9 mouse cellular contexts compared by ENCODE assay signal in genomic region chr7:110237451-110237836, GRCm38 (mm10). TPM values are rescaled to one million over a fixed set of nuclear protein-coding genes. Genes with fewer than 3 reads are reported as not detected.
DNase-seq lines count a peak whose midpoint lies in the region; ATAC-seq lines count a peak whose summit lies in the region.
"Had no signal": no experiment of that assay in that cellular context is flagged by ENCODE, and none has a peak within 500 bp of the region (broad histone marks: within the 10 kb centered on the region; RNA-seq: fewer than 3 reads in every experiment).

No protein-coding gene starts in this region.

- peak; percentile 19 to 50 for DNase-seq in heart, adult 9 months (ENCODE audit: low spot score in 2 of 2)
- no peak for DNase-seq in heart, postnatal 36 days
- no peak for DNase-seq in heart, embryonic 10.5 days (ENCODE audit: low spot score)
- DNase-seq in lung, postnatal 25 days (ENCODE audit: low spot score) = peak; percentile 59
- DNase-seq in adrenal gland, postnatal 25 days = no peak
- DNase-seq in layer of hippocampus, postnatal 10 days (ENCODE audit: low spot score in 2 of 2) = no peak
- no peak for DNase-seq in thymus, postnatal 36 days

- H3K9me3 ChIP-seq in heart, embryonic 10.5 days = no peaks in the 10 kb centered on the region

- 47% methylated on average over 3 of the region's 3 CpGs for WGBS in heart, embryonic 10.5 days

- H3K27me3 ChIP-seq in heart, embryonic 10.5 days (ENCODE audit: insufficient read depth, poor library complexity, severe bottlenecking) = no peaks in the 10 kb centered on the region

- ATAC-seq in CD4-positive, CD25-positive, alpha-beta regulatory T cell, adult 4 months = peak; percentile 95

- intact Hi-C loops in heart, postnatal 36 days (cut with DNase I) = no loop called here

- H3K27ac ChIP-seq in heart, embryonic 10.5 days = peak overlapping the region; percentile 67

- peaks cover 24% of the 10 kb centered on the region for H3K4me1 ChIP-seq in heart, embryonic 10.5 days

- no peak overlapping the region for H3K4me3 ChIP-seq in heart, embryonic 10.5 days
- H3K4me3 ChIP-seq: erythroblast, embryonic 14.5 days had no signal

- H3K36me3 ChIP-seq in heart, embryonic 10.5 days = no peaks in the 10 kb centered on the region

RNA-seq across cellular contexts. Expression of gene Swap70, which starts 15.9 kb away (rescaled TPM):
- total RNA-seq in heart, postnatal 36 days (2021) = 10 to 100 TPM; 12.9 to 15.3 TPM
- 10 to 100 TPM; 55.9 to 89.2 TPM for polyA plus RNA-seq in CD4-positive, CD25-positive, alpha-beta regulatory T cell, adult 4 months (2017; shearing (Covaris generic))
- 22.8 and 26.6 TPM in 2 replicates for polyA plus RNA-seq in heart, embryonic 10.5 days (2016; fragmentation: Nextera tagmentation; extraction: Ambion mirVana)
- total RNA-seq in adrenal gland, postnatal 25 days (2021) = 16.2 and 26.7 TPM in 2 replicates
- total RNA-seq in layer of hippocampus, postnatal 10 days (2021) = 10 to 100 TPM; 13.7 to 15.1 TPM

Comparison
In these comparisons a context has a peak if more than half of its experiments do, and no peak if none do; other contexts are left out.
1. DNase-seq: peak in heart, adult 9 months (2 of 2) and lung, postnatal 25 days (single experiment); none in heart, postnatal 36 days (0 of 2), heart, embryonic 10.5 days (single experiment), adrenal gland, postnatal 25 days (single experiment), layer of hippocampus, postnatal 10 days (0 of 2) and thymus, postnatal 36 days (0 of 2).